In the genomic region with DNA sequence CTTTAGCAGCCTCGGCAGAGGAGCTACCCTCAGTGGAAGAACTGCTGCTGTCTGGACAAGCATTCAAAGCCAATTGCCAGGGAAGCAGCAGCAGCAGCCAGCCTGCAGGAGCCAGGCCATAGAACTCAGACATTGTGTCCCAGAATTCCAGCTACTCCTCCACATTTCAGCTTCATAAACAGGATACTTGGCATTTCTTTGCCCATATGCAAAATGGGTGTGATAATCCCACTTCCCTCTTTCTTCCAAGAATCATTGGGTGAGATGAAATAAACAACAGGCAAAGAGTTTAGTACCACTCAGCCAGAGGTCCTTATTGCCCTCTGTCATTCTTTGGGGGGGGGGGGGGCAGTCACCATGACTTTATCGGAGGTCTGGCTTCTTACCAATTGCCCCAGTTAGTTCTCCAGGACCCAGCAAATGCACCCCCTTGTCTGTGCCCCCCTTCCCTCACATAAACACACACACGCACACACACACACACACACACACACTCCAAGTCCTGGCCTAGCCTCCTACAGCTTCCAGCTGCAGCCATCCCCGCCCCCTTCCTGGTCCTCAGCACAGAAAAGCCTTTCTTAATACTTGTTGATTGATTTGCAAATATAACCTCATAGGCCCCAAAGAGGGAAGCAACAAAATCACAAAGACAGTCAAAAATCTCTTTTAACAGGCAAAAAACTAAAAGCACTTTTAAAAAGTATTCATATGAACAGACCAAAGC, we compare ENCODE assay signal across 8 mouse cellular contexts. TPM values are rescaled to one million over a fixed set of nuclear protein-coding genes. Genes with fewer than 3 reads are reported as not detected.
DNase-seq lines count a peak whose midpoint lies in the region; ATAC-seq and TF ChIP-seq lines count a peak whose summit lies in the region.

No protein-coding gene starts in this region.

- H3K36me3 ChIP-seq in liver, embryonic 13.5 days = no peaks in the 10 kb centered on the region
- H3K36me3 ChIP-seq in small intestine, adult 2 months (ENCODE audit: control insufficient read depth, insufficient read depth, low read length) = peaks cover 2% of the 10 kb centered on the region; the same call in 1 of the 2 replicates

- H3K4me2 ChIP-seq in liver, embryonic 13.5 days = peak overlapping the region; percentile 82

- no peak for TF ChIP-seq CTCF in bone marrow macrophage, adult 2 months (IDR thresholded peaks at IDR 0.05; ENCODE audit: low read depth, low read length)
- no peak for TF ChIP-seq CTCF in small intestine, adult 2 months (IDR thresholded peaks at IDR 0.05; ENCODE audit: extremely low read depth, insufficient read length, insufficient replicate concordance, low read depth, low read length)

- peak; percentile 35 for DNase-seq in adrenal gland, postnatal 14 days
- no peak for DNase-seq in adrenal gland, postnatal 4 days (ENCODE audit: low spot score in 2 of 2)
- peak; percentile 47 for DNase-seq in heart, postnatal 4 days
- no peak for DNase-seq in liver, embryonic 13.5 days
- DNase-seq in thymus, postnatal 0 days (ENCODE audit: low spot score) = no peak
- DNase-seq in cerebellum, adult 11 months = no peak

- no peaks in the 10 kb centered on the region for H3K9me3 ChIP-seq in liver, embryonic 13.5 days (replicated peaks)

- no peak for ATAC-seq in liver, embryonic 13.5 days (ENCODE audit: low read depth)

- TF ChIP-seq POLR2A in bone marrow macrophage, adult 2 months (IDR thresholded peaks at IDR 0.05; ENCODE audit: borderline replicate concordance, low read depth, low read length) = no peak
- TF ChIP-seq POLR2A in small intestine, adult 2 months (IDR thresholded peaks at IDR 0.05; ENCODE audit: low read depth, low read length) = no peak

- H3K4me1 ChIP-seq in bone marrow macrophage, adult 2 months (ENCODE audit: control insufficient read depth, insufficient read depth, low read length) = peaks cover 39% of the 10 kb centered on the region
- H3K4me1 ChIP-seq in liver, embryonic 13.5 days (replicated peaks) = peaks cover 40% of the 10 kb centered on the region
- peaks cover 26% of the 10 kb centered on the region; the same call in 1 of the 2 replicates for H3K4me1 ChIP-seq in small intestine, adult 2 months (ENCODE audit: control insufficient read depth, insufficient read depth, insufficient read length, low read length)

- H3K9ac ChIP-seq in liver, embryonic 13.5 days = no peak overlapping the region

- H3K27ac ChIP-seq in bone marrow macrophage, adult 2 months (ENCODE audit: insufficient read depth, low read depth, low read length) = peak overlapping the region; percentile 87
- H3K27ac ChIP-seq in liver, embryonic 13.5 days = no peak overlapping the region
- H3K27ac ChIP-seq in small intestine, adult 2 months (ENCODE audit: insufficient read depth, low read depth, low read length) = 0 out of 2 replicates have a peak overlapping the region, but pooled peaks have one; percentile 9

- 53% methylated on average over 4 of the region's 4 CpGs for WGBS in liver, embryonic 13.5 days (ENCODE audit: insufficient replicate concordance)
- WGBS in small intestine, adult 2 months = 18% methylated on average over 4 of the region's 4 CpGs

- H3K27me3 ChIP-seq in liver, embryonic 13.5 days = peaks cover 28% of the 10 kb centered on the region
- no peaks in the 10 kb centered on the region for H3K27me3 ChIP-seq in small intestine, adult 2 months (ENCODE audit: control insufficient read depth, insufficient read depth, low read length)

- H3K4me3 ChIP-seq in bone marrow macrophage, adult 2 months (ENCODE audit: insufficient read depth, low read length) = peak overlapping the region; percentile 95
- peak overlapping the region; percentile 66 for H3K4me3 ChIP-seq in liver, embryonic 13.5 days (replicated peaks)
- H3K4me3 ChIP-seq in small intestine, adult 2 months (ENCODE audit: low read depth, low read length) = peak overlapping the region; percentile 62

RNA-seq across cellular contexts. Expression of gene Tns3, which starts 1.5 kb away (rescaled TPM):
- 36.9 and 38.4 TPM in 2 replicates for total RNA-seq in adrenal gland, postnatal 14 days (2021)
- 10 to 100 TPM; 67.7 to 81.2 TPM for total RNA-seq in adrenal gland, postnatal 4 days (2021)
- polyA plus RNA-seq in bone marrow macrophage, adult 2 months (2012; ENCODE audit: insufficient read depth, insufficient read length, missing spikeins) = 82.5 and 102 TPM in 2 replicates
- 10 to 100 TPM; 32.5 to 37.1 TPM for total RNA-seq in heart, postnatal 4 days (2021)
- 2.8 and 3.2 TPM in 2 replicates for polyA plus RNA-seq in liver, embryonic 13.5 days (2015; fragmentation: Nextera tagmentation; extraction: Ambion mirVana)
- polyA plus RNA-seq in small intestine, adult 2 months (2012; rRNA removed) = 13.3 and 24.9 TPM in 2 replicates
- polyA plus RNA-seq in thymus, postnatal 0 days (2015; fragmentation: Nextera tagmentation; extraction: Ambion mirVana) = 5.2 and 6.0 TPM in 2 replicates

Comparison
In these comparisons a context has a peak if more than half of its experiments do, and no peak if none do; other contexts are left out.
1. DNase-seq: peak in adrenal gland, postnatal 14 days (single experiment) and heart, postnatal 4 days (single experiment); none in adrenal gland, postnatal 4 days (0 of 2), liver, embryonic 13.5 days (single experiment), thymus, postnatal 0 days (single experiment) and cerebellum, adult 11 months (single experiment).
2. Peak in every context shown above with its lines, with median percentiles within 50 percentile points of each other: H3K4me3 ChIP-seq.